ENCODE assay signal across 7 mouse cellular contexts in the genomic region with DNA sequence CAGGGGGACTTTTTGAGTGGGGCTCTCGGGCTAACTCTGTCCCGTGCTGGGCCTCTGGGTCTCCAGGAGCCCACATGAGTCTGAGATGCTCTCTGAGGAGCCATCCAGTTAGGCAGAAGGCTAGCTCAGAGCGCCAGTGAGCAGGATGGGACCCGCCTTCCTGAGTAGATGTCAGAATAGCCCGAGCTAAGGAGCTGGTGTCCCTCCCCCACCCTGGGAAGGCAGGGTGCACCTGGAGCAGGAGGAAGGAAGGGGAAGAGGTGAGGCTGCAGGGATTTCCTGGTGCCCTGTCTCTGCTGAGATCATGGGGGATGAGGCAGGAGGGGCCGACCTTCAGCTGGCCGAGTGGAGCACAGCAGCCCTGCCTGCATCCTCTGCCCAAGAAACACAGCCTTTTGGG. TPM values are rescaled to one million over a fixed set of nuclear protein-coding genes. Genes with fewer than 3 reads are reported as not detected.
DNase-seq lines count a peak whose midpoint lies in the region; ATAC-seq lines count a peak whose summit lies in the region.

No protein-coding gene starts in this region.

- H3K4me3 ChIP-seq in embryonic facial prominence, embryonic 15.5 days (replicated peaks): peak overlapping the region; percentile 40
- peak overlapping the region; percentile 40 for H3K4me3 ChIP-seq in intestine, embryonic 15.5 days (replicated peaks)
- H3K4me3 ChIP-seq in liver, embryonic 16.5 days (ENCODE audit: low read depth, low read length): peak overlapping the region; percentile 6; the same call in 1 of the 2 replicates
- H3K4me3 ChIP-seq in stomach, embryonic 16.5 days (replicated peaks; ENCODE audit: low read length): peak overlapping the region; percentile 50

- H3K4me2 ChIP-seq in embryonic facial prominence, embryonic 15.5 days (replicated peaks): peak overlapping the region; percentile 52
- H3K4me2 ChIP-seq in intestine, embryonic 15.5 days (replicated peaks): peak overlapping the region; percentile 70
- no peak overlapping the region for H3K4me2 ChIP-seq in liver, embryonic 16.5 days (ENCODE audit: low read depth, low read length)
- peak overlapping the region; percentile 66 for H3K4me2 ChIP-seq in stomach, embryonic 16.5 days (ENCODE audit: low read depth, low read length)

- no peaks in the 10 kb centered on the region for H3K9me3 ChIP-seq in embryonic facial prominence, embryonic 15.5 days (replicated peaks)
- H3K9me3 ChIP-seq in intestine, embryonic 15.5 days: no peaks in the 10 kb centered on the region
- H3K9me3 ChIP-seq in liver, embryonic 16.5 days (replicated peaks; ENCODE audit: control insufficient read depth, low read length): no peaks in the 10 kb centered on the region
- no peaks in the 10 kb centered on the region for H3K9me3 ChIP-seq in stomach, embryonic 16.5 days (replicated peaks; ENCODE audit: control insufficient read depth, low read length)

- peak; percentile 51 for DNase-seq in adrenal gland, postnatal 25 days
- no peak for DNase-seq in right cerebral cortex, postnatal 14 days

- peaks cover 39% of the 10 kb centered on the region for H3K4me1 ChIP-seq in embryonic facial prominence, embryonic 15.5 days
- H3K4me1 ChIP-seq in intestine, embryonic 15.5 days (replicated peaks): peaks cover 33% of the 10 kb centered on the region
- H3K4me1 ChIP-seq in liver, embryonic 16.5 days (ENCODE audit: control insufficient read depth, low read depth, low read length): no peaks in the 10 kb centered on the region; the same call in none of the 2 replicates
- peaks cover 16% of the 10 kb centered on the region for H3K4me1 ChIP-seq in stomach, embryonic 16.5 days (ENCODE audit: control insufficient read depth, insufficient read depth, low read length)

- H3K27me3 ChIP-seq in embryonic facial prominence, embryonic 15.5 days: no peaks in the 10 kb centered on the region
- H3K27me3 ChIP-seq in intestine, embryonic 15.5 days (replicated peaks): no peaks in the 10 kb centered on the region
- no peaks in the 10 kb centered on the region for H3K27me3 ChIP-seq in liver, embryonic 16.5 days (ENCODE audit: control insufficient read depth, insufficient read depth, low read depth, low read length)
- H3K27me3 ChIP-seq in stomach, embryonic 16.5 days (ENCODE audit: control insufficient read depth, insufficient read depth, low read length): no peaks in the 10 kb centered on the region

- no peak overlapping the region for H3K27ac ChIP-seq in embryonic facial prominence, embryonic 15.5 days (replicated peaks)
- peak overlapping the region; percentile 42; the same call in 1 of the 2 replicates for H3K27ac ChIP-seq in intestine, embryonic 15.5 days
- H3K27ac ChIP-seq in liver, embryonic 16.5 days (ENCODE audit: low read length): no peak overlapping the region
- H3K27ac ChIP-seq in stomach, embryonic 16.5 days (ENCODE audit: low read length): peak overlapping the region; percentile 15; the same call in 1 of the 2 replicates

- H3K36me3 ChIP-seq in embryonic facial prominence, embryonic 15.5 days: no peaks in the 10 kb centered on the region
- no peaks in the 10 kb centered on the region for H3K36me3 ChIP-seq in intestine, embryonic 15.5 days
- H3K36me3 ChIP-seq in liver, embryonic 16.5 days (ENCODE audit: control insufficient read depth, insufficient read depth): no peaks in the 10 kb centered on the region
- H3K36me3 ChIP-seq in stomach, embryonic 16.5 days (ENCODE audit: control insufficient read depth, insufficient read depth, low read length): no peaks in the 10 kb centered on the region

- WGBS in embryonic facial prominence, embryonic 15.5 days: 41% methylated on average over 7 of the region's 7 CpGs
- 32% methylated on average over 7 of the region's 7 CpGs for WGBS in intestine, embryonic 15.5 days
- WGBS in liver, embryonic 16.5 days (ENCODE audit: insufficient replicate concordance): 43% methylated on average over 7 of the region's 7 CpGs
- WGBS in stomach, embryonic 16.5 days: 39% methylated on average over 7 of the region's 7 CpGs

- ATAC-seq in embryonic facial prominence, embryonic 15.5 days (ENCODE audit: insufficient number of reproducible peaks, low FRiP score, low TSS enrichment, low read depth): no peak
- peak; percentile 2; the same call in 1 of the 2 replicates for ATAC-seq in intestine, embryonic 15.5 days
- ATAC-seq in liver, embryonic 16.5 days (ENCODE audit: low read depth): no peak
- no peak for ATAC-seq in stomach, embryonic 16.5 days (ENCODE audit: insufficient read depth, low FRiP score)
- ATAC-seq in erythroblast, adult 5-6 weeks (replicated peaks; ENCODE audit: low FRiP score, poor library complexity, severe bottlenecking): no peak

- H3K9ac ChIP-seq in embryonic facial prominence, embryonic 15.5 days: no peak overlapping the region
- H3K9ac ChIP-seq in intestine, embryonic 15.5 days: peak overlapping the region; percentile 33
- no peak overlapping the region for H3K9ac ChIP-seq in liver, embryonic 16.5 days (ENCODE audit: low read depth, low read length)
- H3K9ac ChIP-seq in stomach, embryonic 16.5 days (ENCODE audit: low read length): peak overlapping the region; percentile 69

RNA-seq across cellular contexts. Expression of gene Sh2d3c, which starts 7.6 kb away (rescaled TPM):
- total RNA-seq in adrenal gland, postnatal 25 days (2021): 14.3 and 23.7 TPM in 2 replicates
- polyA plus RNA-seq in embryonic facial prominence, embryonic 15.5 days (2015; fragmentation: Nextera tagmentation; extraction: Ambion mirVana): 27.3 and 27.6 TPM in 2 replicates
- polyA plus RNA-seq in intestine, embryonic 15.5 days (2015; fragmentation: Nextera tagmentation; extraction: Ambion mirVana): 27.8 and 28.6 TPM in 2 replicates
- polyA plus RNA-seq in liver, embryonic 16.5 days (2015; fragmentation: Nextera tagmentation; extraction: Ambion mirVana): 7.1 and 8.6 TPM in 2 replicates
- 26.8 and 27.4 TPM in 2 replicates for polyA plus RNA-seq in stomach, embryonic 16.5 days (2015; fragmentation: Nextera tagmentation; extraction: Ambion mirVana)
- total RNA-seq in erythroblast, adult 5-6 weeks (2015; ENCODE audit: low replicate concordance): 15.4 and 23.2 TPM in 2 replicates
- total RNA-seq in erythroblast, adult 5-6 weeks (2017; ENCODE audit: low replicate concordance): 5.2 and 6.4 TPM in 2 replicates

RNA-seq across cellular contexts. Expression of gene 6330409D20Rik, which starts 12.4 kb away (rescaled TPM):
- not detected in 2 replicates for total RNA-seq in adrenal gland, postnatal 25 days (2021)
- 0.32 and 0.42 TPM in 2 replicates for polyA plus RNA-seq in embryonic facial prominence, embryonic 15.5 days (2015; fragmentation: Nextera tagmentation; extraction: Ambion mirVana)
- polyA plus RNA-seq in intestine, embryonic 15.5 days (2015; fragmentation: Nextera tagmentation; extraction: Ambion mirVana): 0.13 and 0.34 TPM in 2 replicates
- not detected in 2 replicates for polyA plus RNA-seq in liver, embryonic 16.5 days (2015; fragmentation: Nextera tagmentation; extraction: Ambion mirVana)
- polyA plus RNA-seq in stomach, embryonic 16.5 days (2015; fragmentation: Nextera tagmentation; extraction: Ambion mirVana): 0.20 and 0.28 TPM in 2 replicates
- total RNA-seq in erythroblast, adult 5-6 weeks (2015; ENCODE audit: low replicate concordance): not detected in 2 replicates
- not detected in 2 replicates for total RNA-seq in erythroblast, adult 5-6 weeks (2017; ENCODE audit: low replicate concordance)

RNA-seq across cellular contexts. Expression of gene Cdk9, which starts 15.6 kb away (rescaled TPM):
- 83.6 and 96.8 TPM in 2 replicates for total RNA-seq in adrenal gland, postnatal 25 days (2021)
- 105 and 106 TPM in 2 replicates for polyA plus RNA-seq in embryonic facial prominence, embryonic 15.5 days (2015; fragmentation: Nextera tagmentation; extraction: Ambion mirVana)
- polyA plus RNA-seq in intestine, embryonic 15.5 days (2015; fragmentation: Nextera tagmentation; extraction: Ambion mirVana): 95.7 and 99.6 TPM in 2 replicates
- polyA plus RNA-seq in liver, embryonic 16.5 days (2015; fragmentation: Nextera tagmentation; extraction: Ambion mirVana): 40.2 and 43.8 TPM in 2 replicates
- 71.9 and 82.7 TPM in 2 replicates for polyA plus RNA-seq in stomach, embryonic 16.5 days (2015; fragmentation: Nextera tagmentation; extraction: Ambion mirVana)
- total RNA-seq in erythroblast, adult 5-6 weeks (2015; ENCODE audit: low replicate concordance): 15.0 and 25.9 TPM in 2 replicates
- 18.1 and 19.5 TPM in 2 replicates for total RNA-seq in erythroblast, adult 5-6 weeks (2017; ENCODE audit: low replicate concordance)

RNA-seq across cellular contexts. Expression of gene Fpgs, which starts 24.5 kb away (rescaled TPM):
- 12.5 and 15.4 TPM in 2 replicates for total RNA-seq in adrenal gland, postnatal 25 days (2021)
- 31.6 and 33.2 TPM in 2 replicates for polyA plus RNA-seq in embryonic facial prominence, embryonic 15.5 days (2015; fragmentation: Nextera tagmentation; extraction: Ambion mirVana)
- polyA plus RNA-seq in intestine, embryonic 15.5 days (2015; fragmentation: Nextera tagmentation; extraction: Ambion mirVana): 30.1 and 35.5 TPM in 2 replicates
- 49.7 and 56.2 TPM in 2 replicates for polyA plus RNA-seq in liver, embryonic 16.5 days (2015; fragmentation: Nextera tagmentation; extraction: Ambion mirVana)
- 28.3 and 30.6 TPM in 2 replicates for polyA plus RNA-seq in stomach, embryonic 16.5 days (2015; fragmentation: Nextera tagmentation; extraction: Ambion mirVana)
- total RNA-seq in erythroblast, adult 5-6 weeks (2015; ENCODE audit: low replicate concordance): 1.3 and 4.0 TPM in 2 replicates
- total RNA-seq in erythroblast, adult 5-6 weeks (2017; ENCODE audit: low replicate concordance): 2.1 and 6.6 TPM in 2 replicates

RNA-seq across cellular contexts. Expression of gene Tor2a, which starts 28.6 kb away (rescaled TPM):
- 24.7 and 30.8 TPM in 2 replicates for total RNA-seq in adrenal gland, postnatal 25 days (2021)
- polyA plus RNA-seq in embryonic facial prominence, embryonic 15.5 days (2015; fragmentation: Nextera tagmentation; extraction: Ambion mirVana): 69.0 and 71.3 TPM in 2 replicates
- polyA plus RNA-seq in intestine, embryonic 15.5 days (2015; fragmentation: Nextera tagmentation; extraction: Ambion mirVana): 61.4 and 64.2 TPM in 2 replicates
- 25.7 and 26.1 TPM in 2 replicates for polyA plus RNA-seq in liver, embryonic 16.5 days (2015; fragmentation: Nextera tagmentation; extraction: Ambion mirVana)
- 59.2 and 67.0 TPM in 2 replicates for polyA plus RNA-seq in stomach, embryonic 16.5 days (2015; fragmentation: Nextera tagmentation; extraction: Ambion mirVana)
- 10.4 and 11.3 TPM in 2 replicates for total RNA-seq in erythroblast, adult 5-6 weeks (2015; ENCODE audit: low replicate concordance)
- total RNA-seq in erythroblast, adult 5-6 weeks (2017; ENCODE audit: low replicate concordance): 4.7 and 8.8 TPM in 2 replicates

Comparison
In these comparisons a context has a peak if more than half of its experiments do, and no peak if none do; other contexts are left out.
1. H3K27ac ChIP-seq: peak in intestine, embryonic 15.5 days (single experiment) and stomach, embryonic 16.5 days (single experiment); none in embryonic facial prominence, embryonic 15.5 days (single experiment) and liver, embryonic 16.5 days (single experiment).
2. H3K9ac ChIP-seq: peak in intestine, embryonic 15.5 days (single experiment) and stomach, embryonic 16.5 days (single experiment); none in embryonic facial prominence, embryonic 15.5 days (single experiment) and liver, embryonic 16.5 days (single experiment).
3. Peak in every context shown above with its lines, with median percentiles within 50 percentile points of each other: H3K4me3 ChIP-seq.